Mouse (Mus musculus) embryonic facial prominence, embryonic 11.5 days (tissue): ENCODE measurements around the gene Sulf2. TPM values are rescaled to one million over a fixed set of nuclear protein-coding genes. Genes with fewer than 3 reads are reported as not detected.

ENCODE experiments used
- ATAC-seq: fragments of 200-750 bp; cut with Nextera tagmentation; replicated peaks from 2 replicates; pipeline ENCODE4 v1.8.0; 2017; ENCODE audit warnings: low read depth; ENCODE audit not compliant: insufficient number of reproducible peaks, low FRiP score, low TSS enrichment
- DNase-seq: peaks from one replicate; pipeline ENCODE4 v3.0.0-alpha.2; 2015; ENCODE audit warnings: low spot score
- H3K27ac ChIP-seq: fragments of 300-500 bp; sonication (generic); replicated peaks from 2 replicates; pipeline ENCODE4 v1.5.1; 2014; ENCODE audit warnings: mild to moderate bottlenecking, low read depth, low read length, control low read depth
- H3K27me3 ChIP-seq: fragments of 300-500 bp; sonication (generic); 2 replicates; pipeline ENCODE4 v1.6.1; 2014; ENCODE audit warnings: mild to moderate bottlenecking, low read length, moderate library complexity, mixed read lengths; ENCODE audit not compliant: control insufficient read depth, insufficient read depth
- H3K36me3 ChIP-seq: fragments of 300-500 bp; sonication (generic); replicated peaks from 2 replicates; pipeline ENCODE4 v1.6.1; 2014; ENCODE audit warnings: low read depth, mild to moderate bottlenecking, low read length, moderate library complexity, mixed read lengths; ENCODE audit not compliant: control insufficient read depth, insufficient read depth
- H3K4me1 ChIP-seq: fragments of 300-500 bp; sonication (generic); 2 replicates; pipeline ENCODE4 v1.6.1; 2014; ENCODE audit warnings: low read length, mixed read lengths; ENCODE audit not compliant: control insufficient read depth, insufficient read depth
- H3K4me2 ChIP-seq: fragments of 300-500 bp; sonication (generic); 2 replicates; pipeline ENCODE4 v1.6.1; 2014; ENCODE audit warnings: low read depth, mild to moderate bottlenecking, control low read depth, low read length, moderate library complexity
- H3K4me3 ChIP-seq: fragments of 300-500 bp; sonication (generic); 2 replicates; pipeline ENCODE4 v1.5.1; 2014; ENCODE audit warnings: low read depth, low read length, control low read depth
- H3K9ac ChIP-seq: fragments of 300-500 bp; sonication (generic); replicated peaks from 2 replicates; pipeline ENCODE4 v1.6.1; 2014; ENCODE audit warnings: mild to moderate bottlenecking, control low read depth, low read length
- H3K9me3 ChIP-seq: fragments of 300-500 bp; sonication (generic); replicated peaks from 2 replicates; pipeline ENCODE4 v1.6.1; 2016; ENCODE audit warnings: mild to moderate bottlenecking, low read length, inconsistent platforms, mixed read lengths; ENCODE audit not compliant: control insufficient read depth
- WGBS: fragments of 180-500 bp; shearing (Covaris S2); extraction: QIAGEN DNeasy Blood & Tissue Kit; methylation state at CpG from one replicate; pipeline ENCODE4 v1.1.7; 2014; 5-methylcytosine and 5-hydroxymethylcytosine counted together
- polyA plus RNA-seq: library from polyadenylated mRNA; unstranded; fragments of >200 nt; fragmentation: Nextera tagmentation; extraction: Ambion mirVana; gene quantifications from 2 replicates; pipeline ENCODE4 v1.2.1, GENCODE M21; 2014

The Sulf2 gene
- polyA plus RNA-seq, 1 experiment from 2014 or later, result 168 TPM

DNA sequence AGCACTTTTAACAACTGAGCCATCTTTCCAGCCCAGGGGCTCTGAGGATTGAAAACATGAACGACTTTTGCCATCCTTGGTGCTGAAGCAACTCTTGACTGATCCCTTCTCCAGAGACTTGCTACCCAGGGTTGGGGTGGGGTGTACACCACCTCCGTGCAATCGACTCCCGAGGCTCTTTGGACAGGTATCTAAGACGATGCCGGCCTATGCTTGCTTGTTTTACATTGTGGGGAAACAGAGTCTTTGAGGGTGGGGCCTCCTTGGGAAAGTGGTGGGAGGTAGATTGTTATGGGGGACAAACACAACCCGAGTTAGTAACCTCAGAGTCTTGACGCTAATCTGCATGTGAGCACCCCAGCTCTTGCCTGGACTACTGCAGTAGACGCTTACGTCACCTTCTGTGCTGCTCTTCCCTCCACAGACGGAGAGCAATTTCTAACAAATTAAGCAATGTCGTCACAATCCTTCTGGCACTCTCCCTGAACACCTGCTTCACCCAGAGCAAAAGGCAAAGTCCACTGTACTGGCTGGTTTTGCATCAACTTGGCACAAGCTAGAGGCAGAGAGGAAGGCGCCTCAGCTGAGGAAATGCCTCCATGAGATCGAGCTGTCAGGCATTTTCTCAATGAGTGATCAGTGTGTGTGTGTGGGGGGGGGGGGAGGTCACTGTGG, 33.6 kb downstream of the Sulf2 start:
- no peaks in the 10 kb centered on the region for H3K27me3 ChIP-seq
- no peak for ATAC-seq

DNA sequence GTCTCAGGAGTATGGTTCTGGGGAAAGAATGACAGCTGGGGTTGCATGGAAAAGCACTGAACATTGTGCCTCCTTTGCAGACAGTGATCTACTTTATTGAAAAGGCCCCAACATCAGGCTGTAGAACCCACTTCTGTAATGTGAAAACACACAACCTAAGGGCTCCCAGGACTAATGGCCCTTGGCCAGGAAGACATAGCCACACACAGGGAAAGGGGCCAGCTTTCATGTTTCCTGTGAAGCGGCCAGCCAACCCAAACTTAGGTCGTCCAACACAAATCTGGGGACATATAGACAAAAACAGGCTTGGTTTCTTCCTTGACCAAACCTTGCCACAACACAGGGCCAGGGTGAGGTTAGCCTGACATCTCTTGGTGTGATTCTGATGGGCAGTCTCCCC, 35.5 kb downstream of the Sulf2 start:
- peaks cover 21% of the 10 kb centered on the region for H3K36me3 ChIP-seq
- WGBS, result 83% methylated on average over 2 of the region's 2 CpGs

More for the DNA sequence above, 33.6 kb downstream of the Sulf2 start:
- DNase-seq, result no peak
- H3K9me3 ChIP-seq, result no peaks in the 10 kb centered on the region
- no peak overlapping the region for H3K9ac ChIP-seq
- no peak overlapping the region for H3K4me3 ChIP-seq
- H3K4me2 ChIP-seq, result no peak overlapping the region
- WGBS, result 84% methylated on average over 14 of the region's 14 CpGs
- no peaks in the 10 kb centered on the region for H3K4me1 ChIP-seq
- H3K36me3 ChIP-seq, result peaks cover 8% of the 10 kb centered on the region
- no peak overlapping the region for H3K27ac ChIP-seq

DNA sequence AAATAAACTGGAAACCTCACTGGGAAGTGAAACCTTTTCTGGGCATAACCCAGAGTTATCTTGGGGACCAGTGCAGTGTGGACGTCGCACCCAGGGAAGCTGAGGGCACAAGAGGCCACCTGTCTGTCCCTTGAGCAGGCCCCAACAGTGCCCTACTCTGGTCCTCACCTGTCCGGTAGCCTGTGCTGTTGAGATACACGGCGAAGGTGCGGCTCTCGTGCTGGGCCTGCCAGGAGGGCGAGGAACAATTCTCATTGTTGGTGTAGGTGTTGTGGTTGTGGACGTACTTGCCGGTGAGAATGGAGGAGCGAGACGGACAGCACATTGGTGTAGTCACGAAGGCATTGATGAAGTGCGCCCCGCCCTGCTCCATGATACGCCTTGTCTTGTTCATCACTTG, 38.8 kb downstream of the Sulf2 start:
- H3K9me3 ChIP-seq, result no peaks in the 10 kb centered on the region
- H3K27ac ChIP-seq, result no peak overlapping the region
- DNase-seq, result no peak
- WGBS, result 96% methylated on average over 16 of the region's 16 CpGs
- no peak overlapping the region for H3K9ac ChIP-seq
- peaks cover 21% of the 10 kb centered on the region for H3K36me3 ChIP-seq
- no peak overlapping the region for H3K4me3 ChIP-seq
- no peaks in the 10 kb centered on the region for H3K4me1 ChIP-seq
- no peak for ATAC-seq
- no peaks in the 10 kb centered on the region for H3K27me3 ChIP-seq
- H3K4me2 ChIP-seq, result no peak overlapping the region

More for the DNA sequence above, 35.5 kb downstream of the Sulf2 start:
- H3K9ac ChIP-seq, result no peak overlapping the region
- no peaks in the 10 kb centered on the region for H3K4me1 ChIP-seq
- H3K4me3 ChIP-seq, result no peak overlapping the region
- H3K4me2 ChIP-seq, result no peak overlapping the region
- H3K27me3 ChIP-seq, result no peaks in the 10 kb centered on the region
- no peaks in the 10 kb centered on the region for H3K9me3 ChIP-seq
- H3K27ac ChIP-seq, result no peak overlapping the region
- no peak for DNase-seq
- no peak for ATAC-seq

DNA sequence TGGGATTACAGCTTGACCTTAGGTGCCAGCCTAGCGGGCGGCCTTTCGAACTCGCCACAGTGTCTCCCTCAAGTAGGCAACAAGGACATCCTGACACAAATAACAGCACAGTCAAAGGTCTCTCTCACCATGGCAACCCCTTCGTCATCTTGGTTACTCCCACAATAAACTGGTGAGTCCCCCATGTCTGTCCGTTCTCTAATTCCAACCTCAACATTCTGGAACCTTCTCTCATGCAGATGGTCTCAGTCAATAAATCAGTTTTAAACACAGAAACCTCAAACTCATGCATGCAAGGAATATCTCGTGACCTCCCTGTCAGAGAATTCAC, 39.2 kb downstream of the Sulf2 start:
- DNase-seq (no peak), ATAC-seq (no peak)
- Histone ChIP-seq H3K9me3 (no peaks in the 10 kb centered on the region), H3K27me3 (no peaks in the 10 kb centered on the region), H3K9ac (no peak overlapping the region), H3K4me1 (no peaks in the 10 kb centered on the region), H3K4me2 (no peak overlapping the region), H3K4me3 (no peak overlapping the region), H3K27ac (no peak overlapping the region), H3K36me3 (peaks cover 21% of the 10 kb centered on the region)
- WGBS, result 93% methylated on average over 7 of the region's 7 CpGs

DNA sequence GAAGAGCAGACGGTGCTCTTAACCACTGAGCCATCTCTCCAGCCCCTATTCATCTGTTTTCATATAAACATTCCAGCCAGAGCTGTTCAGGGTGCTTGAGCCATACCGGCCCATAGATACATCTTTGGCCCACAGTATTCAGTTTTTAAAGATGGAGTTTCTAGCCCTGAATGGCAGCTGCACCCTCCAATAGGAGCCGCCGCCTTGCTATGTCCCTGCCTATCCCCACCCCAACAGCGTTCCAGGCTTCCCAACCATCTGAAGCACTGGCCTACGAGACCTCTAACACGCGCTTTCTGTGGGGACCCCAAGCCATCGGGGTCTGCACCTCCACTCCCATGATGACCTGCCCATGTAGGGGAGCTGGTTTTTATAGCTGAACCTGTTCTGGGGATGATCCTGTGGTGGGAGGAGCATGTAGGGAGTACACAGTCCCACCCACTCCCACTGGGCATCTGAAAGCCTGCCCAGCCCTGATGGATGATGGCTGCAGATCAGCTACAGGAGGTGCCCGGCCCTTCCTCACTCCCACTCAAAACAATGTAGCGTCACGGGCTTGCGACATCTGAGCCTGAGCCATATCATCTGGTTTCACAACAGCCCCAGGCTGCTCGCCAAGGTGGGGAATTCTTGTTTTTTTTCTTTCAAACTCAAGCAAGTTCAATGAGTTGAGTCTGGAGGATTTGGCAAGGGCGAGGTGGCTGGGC, 39.7 kb downstream of the Sulf2 start:
- ATAC-seq, result no peak
- no peak overlapping the region for H3K4me2 ChIP-seq
- H3K4me1 ChIP-seq, result no peaks in the 10 kb centered on the region

DNA sequence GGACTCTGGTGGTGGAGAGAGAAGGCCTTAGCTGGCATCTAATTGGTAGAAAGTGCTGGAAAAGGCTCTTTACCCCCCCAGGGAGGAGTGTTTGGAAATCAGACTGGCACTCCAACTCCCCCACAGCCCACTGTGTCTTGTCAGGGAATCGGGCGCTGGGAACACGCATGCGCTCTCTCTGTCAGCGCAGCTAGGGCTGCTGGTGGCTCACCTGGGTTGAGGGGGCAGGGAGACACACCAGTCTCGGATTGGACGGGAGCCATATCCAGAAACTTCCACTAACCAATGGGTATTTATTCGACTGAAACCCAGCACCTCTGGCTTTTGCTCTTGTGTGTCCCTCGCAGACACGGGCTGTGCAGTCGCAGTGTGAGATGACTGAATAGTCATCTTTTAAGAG, 42.5 kb downstream of the Sulf2 start:
- H3K9ac ChIP-seq, result no peak overlapping the region
- H3K4me1 ChIP-seq, result no peaks in the 10 kb centered on the region
- H3K27me3 ChIP-seq, result no peaks in the 10 kb centered on the region; the same call in 1 of the 2 replicates
- peaks cover 19% of the 10 kb centered on the region for H3K36me3 ChIP-seq
- no peak overlapping the region for H3K4me3 ChIP-seq
- H3K27ac ChIP-seq, result no peak overlapping the region
- DNase-seq, result no peak
- no peaks in the 10 kb centered on the region for H3K9me3 ChIP-seq
- H3K4me2 ChIP-seq, result no peak overlapping the region
- ATAC-seq, result no peak
- WGBS, result 92% methylated on average over 11 of the region's 11 CpGs

More for the DNA sequence above, 39.7 kb downstream of the Sulf2 start:
- no peak overlapping the region for H3K27ac ChIP-seq
- no peak overlapping the region for H3K4me3 ChIP-seq
- no peaks in the 10 kb centered on the region for H3K9me3 ChIP-seq
- no peaks in the 10 kb centered on the region for H3K27me3 ChIP-seq
- peaks cover 21% of the 10 kb centered on the region for H3K36me3 ChIP-seq
- no peak for DNase-seq
- no peak overlapping the region for H3K9ac ChIP-seq
- 86% methylated on average over 15 of the region's 15 CpGs for WGBS

DNA sequence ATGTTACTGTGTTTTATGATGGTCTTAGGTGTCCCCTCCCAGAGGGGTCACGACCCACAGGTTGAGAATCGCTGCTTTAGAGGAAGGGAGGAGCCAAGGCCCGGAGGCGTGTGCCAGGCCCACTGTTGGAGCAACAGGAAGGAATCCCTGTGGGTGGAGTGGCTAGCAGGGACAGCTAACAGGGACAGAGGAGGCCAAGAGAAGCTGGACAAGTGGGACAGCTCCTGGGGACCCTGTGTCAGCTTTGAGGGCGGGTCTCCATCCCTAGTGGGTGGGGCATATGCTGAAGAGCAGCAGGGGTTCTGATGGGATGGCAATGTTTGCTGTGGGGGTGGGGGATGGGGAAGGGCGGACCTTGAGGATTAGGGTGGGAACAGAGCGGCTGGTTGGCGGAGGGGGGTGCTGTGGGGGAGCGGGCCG, 43.6 kb downstream of the Sulf2 start:
- H3K4me3 ChIP-seq, result no peak overlapping the region
- H3K27ac ChIP-seq, result no peak overlapping the region
- no peak for ATAC-seq
- no peaks in the 10 kb centered on the region for H3K4me1 ChIP-seq
- WGBS, result 72% methylated on average over 10 of the region's 10 CpGs
- H3K36me3 ChIP-seq, result peaks cover 19% of the 10 kb centered on the region
- DNase-seq, result no peak
- no peaks in the 10 kb centered on the region for H3K9me3 ChIP-seq
- no peak overlapping the region for H3K9ac ChIP-seq
- H3K27me3 ChIP-seq, result no peaks in the 10 kb centered on the region; the same call in 1 of the 2 replicates
- H3K4me2 ChIP-seq, result no peak overlapping the region

DNA sequence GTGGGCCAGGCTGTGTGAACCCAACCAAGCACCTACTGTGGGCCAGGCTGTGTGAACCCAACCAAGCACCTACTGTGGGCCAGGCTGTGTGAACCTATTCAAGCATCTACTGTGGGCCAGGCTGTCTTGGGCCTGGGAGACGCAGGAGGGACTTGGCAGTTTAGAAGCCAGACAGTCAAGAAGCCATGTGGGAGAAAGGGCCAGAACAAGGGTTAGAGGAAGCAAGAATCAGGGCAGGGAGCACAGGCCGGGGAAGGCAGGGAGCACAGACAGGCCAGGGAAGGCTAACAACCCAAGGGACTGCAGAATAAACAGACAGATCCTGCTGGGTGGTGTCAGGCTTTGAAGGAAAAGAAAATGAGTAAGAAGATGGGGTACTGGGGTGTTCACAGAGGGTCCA, 44.2 kb downstream of the Sulf2 start:
- H3K9me3 ChIP-seq, result no peaks in the 10 kb centered on the region
- no peak overlapping the region for H3K4me3 ChIP-seq
- H3K9ac ChIP-seq, result no peak overlapping the region
- no peak overlapping the region for H3K4me2 ChIP-seq
- DNase-seq (no peak), ATAC-seq (no peak)
- peaks cover 13% of the 10 kb centered on the region for H3K36me3 ChIP-seq
- H3K27ac ChIP-seq, result no peak overlapping the region
- no peaks in the 10 kb centered on the region; the same call in 1 of the 2 replicates for H3K27me3 ChIP-seq
- WGBS, result 78% methylated on average over 2 of the region's 2 CpGs
- no peaks in the 10 kb centered on the region for H3K4me1 ChIP-seq
